Mouse (Mus musculus): ENCODE results near the gene Tmem177. TPM values are rescaled to one million over a fixed set of nuclear protein-coding genes. Genes with fewer than 3 reads are reported as not detected.

Tmem177 gene
- polyA plus RNA-seq, 2 experiments = 2.8 to 3.9 TPM

DNA sequence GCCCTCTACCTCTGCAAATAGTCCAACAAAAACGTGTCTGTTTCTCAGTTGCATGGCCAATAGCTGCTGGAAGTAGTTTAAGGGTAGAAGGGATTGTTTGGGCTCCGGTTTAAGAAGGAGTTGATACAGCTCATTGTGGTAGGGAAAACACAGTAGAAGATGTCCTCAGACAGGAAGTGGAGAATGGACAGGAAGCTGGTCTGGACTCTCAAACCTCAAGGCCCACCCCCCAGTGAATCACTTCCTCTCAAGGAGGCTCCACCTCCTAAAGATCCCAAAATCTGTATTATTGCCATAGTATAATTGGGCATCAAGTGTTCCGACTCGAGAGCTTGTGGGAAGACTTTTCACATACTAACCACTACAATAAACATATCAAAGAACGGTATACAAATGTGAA is 53.4 kb downstream of the Tmem177 start:
- H3K4me3 ChIP-seq (ENCODE audit: insufficient read depth in 1 of 2, low read depth in 2 of 2, low read length in 2 of 2) = no peak overlapping the region
- no peaks in the 10 kb centered on the region for H3K4me1 ChIP-seq (replicated peaks; ENCODE audit: control insufficient read depth in 2 of 2, insufficient read depth in 2 of 2, low read length in 1 of 2)
- H3K9ac ChIP-seq (replicated peaks) = no peak overlapping the region
- TF ChIP-seq CTCF (IDR thresholded peaks at IDR 0.05; ENCODE audit: low read depth) = no peak
- TF ChIP-seq EP300 (IDR thresholded peaks at IDR 0.05; ENCODE audit: low read depth) = no peak
- ATAC-seq (ENCODE audit: insufficient read depth) = no peak
- H3K27me3 ChIP-seq (ENCODE audit: control insufficient read depth, insufficient read depth, low read length) = no peaks in the 10 kb centered on the region
- no peak for DNase-seq (ENCODE audit: low read depth in 3 of 3, low spot score in 3 of 3)
- H3K36me3 ChIP-seq (replicated peaks; ENCODE audit: control insufficient read depth, insufficient read depth, low read depth) = no peaks in the 10 kb centered on the region
- WGBS (ENCODE audit: insufficient replicate concordance) = 50% methylated on average over 5 of the region's 5 CpGs
- H3K9me3 ChIP-seq (ENCODE audit: control insufficient read depth, low read length) = no peaks in the 10 kb centered on the region; the same call in 1 of the 2 replicates
- no peak overlapping the region for H3K4me2 ChIP-seq (ENCODE audit: low read depth)
- no peak overlapping the region for H3K27ac ChIP-seq

Other genes starting within 250 kb of the Tmem177 start
- gene Ptpn4, start 75.6 kb downstream of the Tmem177 start, polyA plus RNA-seq (2012; rRNA removed) = 0.91 and 1.2 TPM in 2 replicates
- 1.8 and 2.2 TPM in 2 replicates for gene Ptpn4, start 75.6 kb downstream of the Tmem177 start, polyA plus RNA-seq (2014; fragmentation: Nextera tagmentation; extraction: Ambion mirVana)
- gene Cfap221, start 84.0 kb upstream of the Tmem177 start, polyA plus RNA-seq (2012; rRNA removed) = 0.03 TPM in 1 of 2 replicates, not detected in the other
- gene Cfap221, start 84.0 kb upstream of the Tmem177 start, polyA plus RNA-seq (2014; fragmentation: Nextera tagmentation; extraction: Ambion mirVana) = 0.05 TPM in 1 of 2 replicates, not detected in the other
- 0.03 TPM in 1 of 2 replicates, not detected in the other for gene Sctr, start 93.7 kb upstream of the Tmem177 start, polyA plus RNA-seq (2012; rRNA removed)
- gene Sctr, start 93.7 kb upstream of the Tmem177 start, polyA plus RNA-seq (2014; fragmentation: Nextera tagmentation; extraction: Ambion mirVana) = not detected in 2 replicates
- gene Tmem37, start 160.9 kb upstream of the Tmem177 start, polyA plus RNA-seq (2012; rRNA removed) = 31.1 and 39.5 TPM in 2 replicates
- gene Tmem37, start 160.9 kb upstream of the Tmem177 start, polyA plus RNA-seq (2014; fragmentation: Nextera tagmentation; extraction: Ambion mirVana) = 73.9 and 75.7 TPM in 2 replicates
- gene Dbi, start 207.9 kb upstream of the Tmem177 start, polyA plus RNA-seq (2012; rRNA removed) = 208 and 340 TPM in 2 replicates
- gene Dbi, start 207.9 kb upstream of the Tmem177 start, polyA plus RNA-seq (2014; fragmentation: Nextera tagmentation; extraction: Ambion mirVana) = 633 and 662 TPM in 2 replicates
- 1.9 and 3.5 TPM in 2 replicates for gene 3110009E18Rik, start 208.0 kb upstream of the Tmem177 start, polyA plus RNA-seq (2012; rRNA removed)
- 9.6 and 10.4 TPM in 2 replicates for gene 3110009E18Rik, start 208.0 kb upstream of the Tmem177 start, polyA plus RNA-seq (2014; fragmentation: Nextera tagmentation; extraction: Ambion mirVana)